Mouse (Mus musculus) MN1 (cell line): ENCODE measurements around the gene Ffar4.

Experiments
- DNase-seq: peaks from one replicate; pipeline ENCODE4 v3.0.0-alpha.2; 2016; ENCODE audit warnings: low spot score

Ffar4 gene

DNA sequence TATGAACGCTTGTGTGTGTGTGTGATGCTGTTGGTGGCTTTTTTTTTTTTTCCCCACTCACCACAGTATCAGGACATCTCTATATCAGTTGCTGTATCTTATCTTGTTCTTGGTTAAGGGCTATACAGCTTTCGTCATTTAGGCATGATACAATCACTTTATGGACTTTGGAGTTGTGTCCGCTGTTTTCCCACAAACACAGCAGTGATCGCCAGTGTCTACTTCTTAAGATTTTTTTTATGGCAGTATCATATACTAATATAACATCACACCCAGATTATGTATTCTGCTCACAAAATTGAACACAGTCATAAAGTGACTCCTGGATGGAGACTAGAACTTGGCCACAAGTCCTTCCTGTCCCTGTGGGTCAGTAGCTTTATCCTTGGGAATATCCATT lies 11.0 kb downstream of the Ffar4 start:
- no peak for DNase-seq

DNA sequence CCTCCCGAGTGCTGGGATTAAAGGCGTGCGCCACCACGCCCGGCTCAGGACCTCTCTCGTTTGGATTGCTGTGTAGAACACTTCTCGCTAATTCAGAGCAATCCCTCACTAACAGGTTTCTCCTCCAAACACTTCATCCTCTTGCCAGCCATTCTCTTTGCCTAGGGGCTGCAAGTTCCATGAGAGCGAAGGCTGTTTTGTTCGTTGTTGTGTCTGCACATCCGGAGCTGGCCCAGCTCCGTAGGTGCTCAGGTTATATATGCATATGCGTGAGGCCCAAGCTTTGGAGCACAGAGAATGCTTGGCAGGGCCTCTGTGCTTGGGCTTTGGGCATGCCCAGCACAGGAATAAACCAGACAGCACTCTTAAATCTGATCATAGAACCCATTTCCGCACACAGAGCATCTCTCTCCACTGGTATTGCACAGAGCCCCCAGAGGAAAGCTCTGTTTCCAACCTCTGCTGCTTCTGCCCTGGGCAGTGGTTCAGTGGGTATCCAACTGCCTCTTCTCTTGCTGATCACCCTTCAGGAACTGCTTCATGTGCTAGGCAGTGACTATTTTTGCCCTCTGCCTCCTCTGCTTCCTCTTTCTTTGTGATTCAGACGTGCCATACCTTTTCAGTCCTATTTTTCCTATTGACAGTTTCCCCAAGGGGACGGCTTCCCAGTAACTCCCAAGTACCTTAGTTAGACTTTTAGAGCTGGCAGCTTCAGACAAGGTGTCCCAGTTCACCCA lies 12.8 kb downstream of the Ffar4 start:
- DNase-seq = no peak

DNA sequence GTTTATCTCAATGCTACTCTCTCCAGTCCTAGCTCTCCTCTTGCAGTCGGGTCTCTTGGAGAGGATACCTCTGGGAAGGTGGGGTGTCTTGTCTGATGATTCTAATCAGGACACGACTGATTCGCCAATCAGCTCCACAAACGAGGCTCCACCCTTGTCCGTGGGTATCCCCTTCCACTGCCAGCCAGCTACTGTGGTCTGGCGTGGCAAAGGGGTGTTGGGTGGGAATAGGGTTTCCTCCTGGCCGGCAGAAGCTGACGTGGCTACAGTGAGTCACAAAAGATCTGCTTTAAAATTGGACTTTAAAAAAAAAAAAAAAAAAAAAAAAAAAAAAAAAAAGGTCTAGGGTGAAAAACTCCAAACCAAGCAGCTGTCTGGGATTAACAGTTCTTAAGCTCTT lies 14.2 kb downstream of the Ffar4 start:
- DNase-seq = no peak

DNA sequence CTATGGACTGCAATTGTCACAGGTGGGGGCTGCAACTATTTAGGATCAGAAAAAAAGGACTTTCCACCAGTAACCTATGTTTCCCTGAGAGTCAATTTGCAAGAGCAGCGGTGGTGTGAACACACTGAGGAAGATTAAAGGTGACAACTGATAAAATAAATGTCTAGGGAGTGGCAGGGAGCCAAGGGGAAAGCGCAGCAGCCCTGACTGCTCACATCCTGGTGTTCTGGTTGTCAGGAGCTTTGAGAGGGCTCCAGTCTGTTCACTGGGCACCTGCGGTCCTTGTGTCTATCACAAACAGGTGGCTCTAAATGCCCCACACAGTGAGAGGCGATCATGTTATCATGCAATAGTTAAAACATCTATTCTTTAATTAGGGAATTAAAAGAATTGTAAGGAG lies 15.7 kb downstream of the Ffar4 start:
- DNase-seq = peak; percentile 30

DNA sequence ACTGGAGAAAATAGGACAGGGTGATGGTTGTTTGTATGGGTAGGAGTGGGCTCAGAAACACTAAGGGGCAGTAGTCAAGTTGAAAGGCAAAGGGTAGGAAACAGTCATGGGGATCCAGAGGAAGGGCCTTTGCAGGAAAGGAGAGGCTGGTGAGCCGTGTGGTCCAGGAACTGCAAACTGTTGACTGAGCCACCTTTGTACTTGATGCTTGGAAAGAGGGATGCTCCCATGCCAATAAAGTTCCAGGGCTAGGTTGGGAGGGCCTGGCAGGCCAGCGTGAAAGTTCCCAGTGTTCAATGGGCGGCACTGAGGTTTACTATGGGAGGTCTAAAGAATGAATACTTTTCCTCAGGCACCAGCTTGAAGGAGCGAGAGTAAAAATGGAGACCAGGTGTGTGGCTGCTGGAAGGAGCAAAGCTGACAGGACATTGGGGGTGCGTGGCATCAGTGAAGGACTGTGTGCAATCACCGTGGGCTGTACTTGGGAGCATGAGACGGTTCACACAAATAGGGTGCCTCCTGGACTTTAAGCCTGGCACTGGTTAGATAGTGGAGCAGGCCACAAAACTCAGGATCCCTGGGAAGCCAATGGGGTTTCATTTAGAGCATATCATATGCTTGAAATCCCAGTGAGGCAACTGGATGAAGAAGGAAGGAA lies 18.1 kb downstream of the Ffar4 start:
- no peak for DNase-seq

DNA sequence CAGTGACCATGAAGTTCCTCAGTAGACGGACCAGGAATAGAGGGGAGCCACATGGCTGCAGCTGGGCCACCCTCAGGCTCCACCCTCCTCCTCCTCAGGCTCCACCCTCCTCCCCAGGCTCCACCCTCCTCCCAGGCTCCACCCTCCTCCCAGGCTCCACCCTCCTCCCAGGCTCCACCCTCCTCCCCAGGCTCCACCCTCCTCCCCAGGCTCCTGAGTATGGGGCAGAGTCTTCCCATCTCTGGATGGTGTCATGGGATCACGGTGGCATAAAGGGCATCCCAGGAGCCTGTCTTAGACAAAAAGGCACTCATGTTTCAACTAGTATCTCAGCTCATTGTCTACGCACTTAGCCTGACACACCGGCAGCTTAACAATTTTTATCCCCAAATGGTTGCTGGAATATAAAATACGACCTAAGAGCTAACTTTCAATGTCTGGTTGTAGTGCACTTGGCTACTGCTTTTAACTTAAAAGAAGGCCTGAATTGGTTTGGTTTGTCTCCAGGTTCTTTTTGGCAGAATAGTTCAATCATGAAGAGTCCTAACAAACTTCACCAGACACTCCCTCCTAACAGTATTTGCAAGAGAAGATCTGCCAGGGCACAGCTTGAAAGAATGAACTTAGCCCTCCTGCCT lies 23.4 kb downstream of the Ffar4 start:
- no peak for DNase-seq

DNA sequence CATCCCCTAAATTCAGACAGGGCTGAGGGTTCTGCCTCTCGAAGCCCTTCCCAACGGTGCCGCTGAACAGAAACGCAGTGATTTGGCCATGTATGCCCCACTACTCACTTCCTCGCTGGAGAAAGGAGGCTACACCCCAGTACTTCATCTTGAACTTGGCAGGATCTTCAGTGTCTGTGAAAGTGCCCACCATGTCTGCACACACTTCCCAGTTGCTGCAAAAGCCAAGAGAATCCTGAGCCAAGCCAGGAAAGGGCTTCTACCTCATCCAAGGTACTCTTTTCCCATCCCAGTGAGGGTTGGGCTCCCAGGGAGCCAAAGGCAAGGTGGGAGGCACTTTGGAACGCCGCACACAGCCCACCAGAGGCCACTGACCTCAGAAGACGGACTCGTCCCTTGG lies 27.1 kb downstream of the Ffar4 start:
- DNase-seq = no peak

DNA sequence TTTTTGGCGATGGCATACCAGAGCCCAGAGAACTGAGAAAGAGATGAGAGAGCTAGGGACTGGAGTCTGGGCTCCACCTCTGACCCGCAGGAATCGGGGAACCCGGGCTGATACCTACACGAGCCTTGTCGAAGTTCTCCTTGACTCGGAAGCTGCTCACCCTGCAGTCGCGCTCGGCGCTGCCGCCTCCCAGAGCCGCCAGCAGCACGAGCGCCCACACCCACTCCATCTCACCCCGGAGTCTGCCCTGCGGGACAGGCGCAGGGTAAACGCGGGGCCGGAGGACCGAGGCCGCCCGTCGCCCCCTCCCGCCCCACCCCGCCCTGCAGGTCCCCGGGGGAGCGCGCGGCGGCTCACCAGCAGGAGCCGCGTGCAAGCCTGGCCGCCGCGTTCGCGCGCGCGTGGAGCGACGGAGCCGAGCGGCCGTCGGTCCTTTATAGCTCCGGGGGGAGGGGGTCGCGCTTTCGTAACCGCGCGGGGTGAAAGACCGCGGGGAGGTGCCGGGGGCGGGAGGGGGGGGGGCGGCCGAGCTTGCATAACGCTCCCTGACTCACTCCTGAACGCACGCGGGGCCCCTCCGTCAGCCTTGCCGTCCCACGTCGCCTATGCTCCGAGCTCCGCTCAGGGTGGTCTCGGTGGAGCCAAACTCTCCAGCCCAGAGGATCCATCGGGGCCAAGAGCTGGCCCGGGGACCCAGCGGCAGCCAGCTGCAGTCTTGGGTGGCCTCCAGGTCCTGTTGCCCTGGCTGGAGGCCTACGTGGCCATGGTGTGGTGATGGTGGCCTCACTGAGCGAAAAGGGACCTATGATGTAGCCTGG lies 27.7 kb downstream of the Ffar4 start:
- peak; percentile 42 for DNase-seq

DNA sequence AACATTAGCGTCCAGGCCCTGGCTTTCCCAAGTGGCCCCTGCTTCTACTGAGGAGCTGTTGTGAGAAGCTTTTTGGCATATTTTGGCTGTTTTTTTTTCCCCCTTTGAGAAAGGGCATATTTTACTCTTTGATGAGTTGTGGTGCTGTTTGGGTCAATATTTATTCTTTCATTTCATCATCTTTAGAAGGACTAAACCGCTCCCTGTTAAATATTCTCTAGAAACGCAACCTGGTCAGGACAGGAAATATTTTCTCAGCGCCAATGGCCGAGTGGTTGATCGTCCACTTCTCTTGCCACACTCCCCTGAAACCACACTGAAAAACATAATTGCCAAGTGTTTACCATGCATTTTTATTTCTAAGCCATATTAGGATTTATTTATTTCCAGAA lies 28.3 kb downstream of the Ffar4 start, which contains the start of gene Rbp4:
Gene Rbp4 (minus strand): TSS at position 63 of the 392 bp plus-strand sequence.
- DNase-seq = no peak

DNA sequence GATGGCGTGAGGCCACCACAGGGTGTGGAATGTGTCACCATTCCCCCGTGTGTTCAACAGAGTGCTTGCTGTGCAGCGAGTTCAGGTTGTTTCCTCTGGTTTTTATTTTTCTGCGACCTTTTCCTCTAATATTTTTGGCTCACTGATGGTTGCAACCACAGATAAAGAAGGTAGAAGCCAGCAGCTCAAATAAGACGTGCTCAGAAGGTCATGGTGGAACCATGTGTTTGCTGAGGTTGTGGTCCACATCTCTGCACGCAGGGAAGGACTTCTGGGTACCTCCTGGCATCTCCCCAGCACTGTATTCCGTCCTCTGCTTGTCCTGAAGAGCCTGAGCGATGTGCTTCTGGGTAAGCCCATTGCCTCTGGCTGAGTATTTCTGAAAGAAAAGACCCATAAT lies 29.8 kb downstream of the Ffar4 start:
- DNase-seq = no peak

DNA sequence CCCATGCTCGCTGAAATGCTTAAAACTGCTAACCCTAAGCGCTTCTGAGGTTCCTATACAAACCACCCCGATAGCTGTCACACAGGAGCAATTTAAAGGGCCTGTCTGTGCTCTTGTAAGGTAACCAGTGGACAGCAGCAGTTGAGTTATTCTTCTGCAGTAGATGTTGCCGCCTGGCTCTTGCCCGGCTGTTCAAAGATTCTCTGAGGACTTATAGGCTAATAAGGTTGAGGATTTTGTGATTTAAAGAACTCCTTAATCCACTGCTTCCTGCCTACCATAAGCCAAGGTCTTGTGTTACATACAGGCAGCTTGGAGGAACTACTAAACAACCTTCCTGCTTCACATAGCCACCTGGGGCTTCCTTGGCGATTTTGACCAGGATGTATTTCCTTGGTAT lies 35.6 kb downstream of the Ffar4 start, which contains the start of gene Pde6c:
Gene Pde6c (plus strand): TSS at position 301 of the 400 bp plus-strand sequence.
- no peak for DNase-seq

DNA sequence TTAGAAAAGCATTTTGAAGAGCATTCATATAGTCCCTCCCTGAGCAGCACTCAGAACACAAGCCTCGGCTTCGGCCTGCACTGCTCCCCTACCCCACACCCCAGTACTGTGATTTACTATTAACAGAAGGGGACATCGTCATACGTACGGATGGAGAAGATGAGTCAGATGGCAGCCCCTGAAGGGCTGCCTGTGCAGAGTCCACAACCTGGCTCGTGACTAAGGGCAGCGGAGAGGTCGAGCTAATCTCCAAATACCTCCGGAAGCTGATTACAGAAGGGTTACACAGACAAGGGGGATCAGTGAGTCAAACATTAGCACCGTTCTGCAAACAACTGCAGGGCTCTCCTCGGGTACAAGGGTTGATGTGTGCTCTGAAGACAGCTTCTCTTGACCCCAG lies 37.1 kb downstream of the Ffar4 start:
- peak; percentile 10 for DNase-seq

DNA sequence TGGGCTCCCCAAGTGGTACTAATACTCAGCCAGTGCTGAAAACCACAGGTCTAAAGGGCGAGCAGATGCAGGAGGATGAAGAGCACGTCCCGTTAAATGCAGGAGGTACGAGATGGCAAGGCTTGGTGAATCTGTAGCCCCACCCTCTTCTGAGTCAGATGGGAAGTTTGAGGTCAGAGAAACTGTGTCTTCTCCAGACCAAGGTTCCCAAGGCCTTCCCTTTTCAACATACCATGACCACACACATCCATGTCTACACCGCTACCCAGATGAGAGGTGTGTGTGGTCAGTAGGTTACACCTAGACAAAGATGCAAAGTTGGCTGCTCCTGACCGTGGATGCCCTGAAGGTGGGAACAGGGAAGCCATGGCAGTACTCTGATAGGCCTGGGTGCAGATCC lies 37.9 kb downstream of the Ffar4 start:
- no peak for DNase-seq

DNA sequence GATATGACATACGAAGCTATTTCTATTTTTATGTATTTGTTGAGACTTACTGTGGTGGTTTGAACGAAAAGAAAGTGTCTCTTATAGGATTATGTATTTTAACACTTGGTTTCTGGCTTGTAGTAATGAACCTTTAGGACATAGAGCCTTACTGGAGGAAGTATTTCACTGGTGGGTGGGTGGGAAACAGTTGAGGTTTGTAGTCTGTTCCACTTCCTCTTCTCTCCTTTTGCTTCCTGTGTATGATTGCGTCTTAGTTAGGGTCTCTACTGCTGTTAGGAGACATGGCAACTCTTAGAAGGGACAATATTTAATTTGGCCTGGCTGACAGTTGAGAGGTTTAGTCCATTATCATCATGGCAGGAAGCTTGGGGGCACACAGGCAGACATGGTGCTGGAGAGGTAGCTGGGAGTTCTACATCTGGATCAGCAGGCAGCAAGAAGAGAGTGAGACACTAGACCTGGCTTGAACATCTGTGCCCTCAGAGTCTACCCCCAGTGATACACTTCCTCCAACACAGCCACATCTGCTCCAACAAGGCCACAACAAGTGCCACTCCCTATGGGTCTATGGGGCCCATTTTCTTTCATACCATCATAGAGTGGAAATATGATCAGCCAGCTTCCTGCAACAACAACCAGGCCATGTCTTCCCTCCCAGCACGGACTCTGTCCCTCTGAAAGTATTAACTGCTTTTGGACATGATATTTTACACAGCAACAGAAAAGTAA lies 46.8 kb downstream of the Ffar4 start:
- DNase-seq = no peak

DNA sequence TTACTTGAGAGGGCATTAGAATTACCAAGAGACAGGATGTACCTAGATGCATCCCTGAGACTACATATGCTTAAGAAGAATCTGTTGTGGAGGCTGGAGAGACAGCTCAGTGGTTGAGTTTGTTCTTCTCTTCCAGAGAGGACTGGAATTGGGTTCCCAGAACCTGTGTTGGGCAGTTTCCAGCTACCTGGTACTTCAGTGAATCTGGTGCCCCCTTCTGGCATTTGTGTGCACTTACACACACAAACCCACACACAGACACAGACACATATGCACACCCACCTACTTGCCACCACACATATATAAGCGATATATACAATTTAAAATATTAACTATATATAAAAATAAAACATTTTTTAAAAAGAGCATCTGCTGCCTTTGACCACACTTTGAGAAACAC lies 59.4 kb downstream of the Ffar4 start:
- DNase-seq = no peak

DNA sequence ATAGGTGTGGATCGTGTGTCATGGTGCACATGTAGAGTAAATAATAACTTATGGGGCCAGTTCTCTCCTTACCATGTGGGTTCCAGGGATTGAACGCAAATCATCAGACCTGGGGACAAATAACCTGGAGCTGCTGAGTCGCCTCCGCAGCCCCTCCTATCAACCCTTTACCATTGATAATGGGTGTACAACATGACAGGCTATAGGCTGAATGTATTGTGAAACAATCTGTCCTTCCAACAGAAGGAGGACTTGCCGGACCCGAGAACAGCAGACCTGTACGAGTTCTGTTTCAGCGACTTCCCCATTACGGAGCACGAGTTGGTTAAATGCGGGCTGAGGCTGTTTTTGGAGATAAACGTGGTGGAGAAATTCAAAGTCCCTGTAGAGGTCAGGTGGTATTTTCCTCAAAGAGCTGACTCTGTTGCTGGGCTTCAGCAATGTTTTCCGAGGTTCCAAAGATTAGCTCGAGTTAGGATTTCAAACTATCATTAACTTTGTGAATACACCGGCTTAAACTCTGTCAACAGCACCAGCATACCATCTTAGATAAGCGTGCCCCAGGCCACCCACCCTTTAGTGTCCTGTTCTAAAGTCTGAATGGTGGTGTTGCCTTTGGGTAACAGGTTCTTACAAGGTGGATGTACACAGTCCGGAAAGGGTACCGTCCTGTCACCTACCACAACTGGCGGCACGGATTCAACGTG lies 64.9 kb downstream of the Ffar4 start:
- no peak for DNase-seq
